Mouse (Mus musculus): Measurements from ENCODE around the gene Dis3l. TPM values are rescaled to one million over a fixed set of nuclear protein-coding genes. Genes with fewer than 3 reads are reported as not detected.

Dis3l gene
- polyA plus RNA-seq, 1 experiment from 2014 or later, result 13.9 TPM

GRCm38 (mm10) chr9:64281105-64281780 is 59.8 kb downstream of the Dis3l start, which contains the start of gene Tipin:
Tipin (plus strand) TSS chr9:64281581.
- peak within 1 kb of the TSS; percentile 57 for H3K4me3 ChIP-seq (replicated peaks; ENCODE audit: low read depth, low read length)
- no peaks in the 10 kb centered on the region for H3K27me3 ChIP-seq (ENCODE audit: insufficient read depth, low read length)
- peaks cover 5% of the 10 kb centered on the region; the same call in 1 of the 2 replicates for H3K4me1 ChIP-seq (replicated peaks; ENCODE audit: insufficient read depth, low read length)
- peak within 1 kb of the TSS; percentile 60 for H3K4me2 ChIP-seq (ENCODE audit: low read length)
- H3K27ac ChIP-seq, result peak within 1 kb of the TSS; percentile 79
- ATAC-seq (replicated peaks; ENCODE audit: low FRiP score, low read depth), result peak; percentile 92
- peak within 1 kb of the TSS; percentile 74 for H3K9ac ChIP-seq (ENCODE audit: low read depth, low read length)
- peak; percentile 98 for DNase-seq (ENCODE audit: low spot score)
- H3K9me3 ChIP-seq (replicated peaks; ENCODE audit: low read length), result no peaks in the 10 kb centered on the region
- no peaks in the 10 kb centered on the region for H3K36me3 ChIP-seq (ENCODE audit: insufficient read depth, low read length)
- no peak for TF ChIP-seq CTCF (IDR thresholded peaks at IDR 0.05; ENCODE audit: low read depth)
- WGBS, result 1% methylated on average over 46 of the region's 46 CpGs

GRCm38 (mm10) chr9:64278665-64279310 is 62.3 kb downstream of the Dis3l start:
- TF ChIP-seq CTCF (IDR thresholded peaks at IDR 0.05; ENCODE audit: low read depth), result peak; percentile 13; the same call in 1 of the 2 replicates
- WGBS, result 92% methylated on average over 6 of the region's 6 CpGs
- Histone ChIP-seq H3K9me3 (replicated peaks; ENCODE audit: low read length) (no peaks in the 10 kb centered on the region), H3K27ac (no peak overlapping the region), H3K36me3 (ENCODE audit: insufficient read depth, low read length) (no peaks in the 10 kb centered on the region), H3K4me2 (ENCODE audit: low read length) (no peak overlapping the region), H3K9ac (ENCODE audit: low read depth, low read length) (no peak overlapping the region), H3K4me3 (replicated peaks; ENCODE audit: low read depth, low read length) (no peak overlapping the region), H3K4me1 (replicated peaks; ENCODE audit: insufficient read depth, low read length) (peaks cover 5% of the 10 kb centered on the region; the same call in 1 of the 2 replicates), H3K27me3 (ENCODE audit: insufficient read depth, low read length) (no peaks in the 10 kb centered on the region)
- DNase-seq (ENCODE audit: low spot score), result no peak
- no peak for ATAC-seq (replicated peaks; ENCODE audit: low FRiP score, low read depth)

- Histone ChIP-seq H3K9me3 (replicated peaks; ENCODE audit: low read length) (no peaks in the 10 kb centered on the region), H3K4me3 (replicated peaks; ENCODE audit: low read depth, low read length) (no peak overlapping the region), H3K27ac (no peak overlapping the region), H3K4me2 (ENCODE audit: low read length) (no peak overlapping the region), H3K9ac (ENCODE audit: low read depth, low read length) (no peak overlapping the region), H3K36me3 (ENCODE audit: insufficient read depth, low read length) (no peaks in the 10 kb centered on the region), H3K4me1 (replicated peaks; ENCODE audit: insufficient read depth, low read length) (peaks cover 3% of the 10 kb centered on the region; the same call in 1 of the 2 replicates), H3K27me3 (ENCODE audit: insufficient read depth, low read length) (no peaks in the 10 kb centered on the region)
- 68% methylated on average over 8 of the region's 8 CpGs for WGBS
- ATAC-seq (replicated peaks; ENCODE audit: low FRiP score, low read depth) (no peak), DNase-seq (ENCODE audit: low spot score) (peak; percentile 78)
- peak; percentile 85 for TF ChIP-seq CTCF (IDR thresholded peaks at IDR 0.05; ENCODE audit: low read depth)
Measured at GRCm38 (mm10) chr9:64277706-64278105, 63.4 kb downstream of the Dis3l start.

GRCm38 (mm10) chr9:64274919-64275318 is 66.2 kb downstream of the Dis3l start:
- peak; percentile 52 for TF ChIP-seq CTCF (IDR thresholded peaks at IDR 0.05; ENCODE audit: low read depth)
- Histone ChIP-seq H3K4me3 (replicated peaks; ENCODE audit: low read depth, low read length) (no peak overlapping the region), H3K4me2 (ENCODE audit: low read length) (no peak overlapping the region), H3K27ac (no peak overlapping the region), H3K9ac (ENCODE audit: low read depth, low read length) (no peak overlapping the region), H3K4me1 (replicated peaks; ENCODE audit: insufficient read depth, low read length) (no peaks in the 10 kb centered on the region), H3K9me3 (replicated peaks; ENCODE audit: low read length) (no peaks in the 10 kb centered on the region), H3K27me3 (ENCODE audit: insufficient read depth, low read length) (no peaks in the 10 kb centered on the region), H3K36me3 (ENCODE audit: insufficient read depth, low read length) (no peaks in the 10 kb centered on the region)
- DNase-seq (ENCODE audit: low spot score), result no peak
- WGBS, result 69% methylated on average over 1 of the region's 1 CpGs
- ATAC-seq (replicated peaks; ENCODE audit: low FRiP score, low read depth), result no peak

GRCm38 (mm10) chr9:64274291-64274690 is 66.8 kb downstream of the Dis3l start:
- 80% methylated on average over 4 of the region's 4 CpGs for WGBS
- ATAC-seq (replicated peaks; ENCODE audit: low FRiP score, low read depth), result no peak
- H3K36me3 ChIP-seq (ENCODE audit: insufficient read depth, low read length), result no peaks in the 10 kb centered on the region

GRCm38 (mm10) chr9:64273757-64274156 is 67.3 kb downstream of the Dis3l start:
- TF ChIP-seq CTCF (IDR thresholded peaks at IDR 0.05; ENCODE audit: low read depth), result no peak
- no peak overlapping the region for H3K27ac ChIP-seq
- no peak overlapping the region for H3K4me2 ChIP-seq (ENCODE audit: low read length)
- ATAC-seq (replicated peaks; ENCODE audit: low FRiP score, low read depth) (no peak), DNase-seq (ENCODE audit: low spot score) (no peak)
- no peak overlapping the region for H3K9ac ChIP-seq (ENCODE audit: low read depth, low read length)
- no peaks in the 10 kb centered on the region for H3K4me1 ChIP-seq (replicated peaks; ENCODE audit: insufficient read depth, low read length)
- H3K9me3 ChIP-seq (replicated peaks; ENCODE audit: low read length), result no peaks in the 10 kb centered on the region
- no peaks in the 10 kb centered on the region for H3K27me3 ChIP-seq (ENCODE audit: insufficient read depth, low read length)
- no peaks in the 10 kb centered on the region for H3K36me3 ChIP-seq (ENCODE audit: insufficient read depth, low read length)
- WGBS, result 54% methylated on average over 4 of the region's 4 CpGs
- no peak overlapping the region for H3K4me3 ChIP-seq (replicated peaks; ENCODE audit: low read depth, low read length)

More at GRCm38 (mm10) chr9:64274291-64274690, 66.8 kb downstream of the Dis3l start:
- TF ChIP-seq CTCF (IDR thresholded peaks at IDR 0.05; ENCODE audit: low read depth), result no peak
- Histone ChIP-seq H3K4me1 (replicated peaks; ENCODE audit: insufficient read depth, low read length) (no peaks in the 10 kb centered on the region), H3K9me3 (replicated peaks; ENCODE audit: low read length) (no peaks in the 10 kb centered on the region), H3K4me3 (replicated peaks; ENCODE audit: low read depth, low read length) (no peak overlapping the region), H3K27ac (no peak overlapping the region), H3K9ac (ENCODE audit: low read depth, low read length) (no peak overlapping the region), H3K27me3 (ENCODE audit: insufficient read depth, low read length) (no peaks in the 10 kb centered on the region), H3K4me2 (ENCODE audit: low read length) (no peak overlapping the region)
- no peak for DNase-seq (ENCODE audit: low spot score)
